Mouse (Mus musculus) lung, postnatal 10 days (tissue): ENCODE results near the gene R3hdm4.

Experiments
- DNase-seq: peaks from one replicate; pipeline ENCODE4 v3.0.0; 2021

The R3hdm4 gene

GRCm38 (mm10) chr10:79920958-79921535 lies at the start of gene R3hdm4:
Gene R3hdm4, minus strand, starts transcription at chr10:79921208.
- no peak for DNase-seq

GRCm38 (mm10) chr10:79970415-79971182 lies 49.6 kb upstream of the R3hdm4 start, which contains the start of gene Grin3b:
Gene Grin3b, plus strand, starts transcription at chr10:79970715.
- DNase-seq: no peak

- no peak for DNase-seq
These were observed 48.1 kb upstream of the R3hdm4 start for GRCm38 (mm10) chr10:79969124-79969568.

- no peak for DNase-seq
These were observed 47.2 kb upstream of the R3hdm4 start for GRCm38 (mm10) chr10:79968181-79968580.

GRCm38 (mm10) chr10:79966886-79967400 lies 45.9 kb upstream of the R3hdm4 start:
- no peak for DNase-seq

GRCm38 (mm10) chr10:79965325-79965724 lies 44.3 kb upstream of the R3hdm4 start:
- no peak for DNase-seq

- no peak for DNase-seq
These were observed 43.7 kb upstream of the R3hdm4 start for GRCm38 (mm10) chr10:79964727-79965126.

GRCm38 (mm10) chr10:79960671-79961294 lies 39.8 kb upstream of the R3hdm4 start:
- DNase-seq: no peak

GRCm38 (mm10) chr10:79959847-79960601 lies 39.0 kb upstream of the R3hdm4 start, which contains the start of gene Wdr18:
Gene Wdr18, plus strand, starts transcription at chr10:79960152.
- peak; percentile 99 for DNase-seq

GRCm38 (mm10) chr10:79959412-79959811 lies 38.4 kb upstream of the R3hdm4 start:
- DNase-seq: peak; percentile 69

GRCm38 (mm10) chr10:79958140-79958816 lies 37.3 kb upstream of the R3hdm4 start:
- DNase-seq: peak; percentile 93

- no peak for DNase-seq
These were observed 35.7 kb upstream of the R3hdm4 start for GRCm38 (mm10) chr10:79956643-79957154.

- DNase-seq: no peak
These were observed 34.7 kb upstream of the R3hdm4 start for GRCm38 (mm10) chr10:79955691-79956090.

- peak; percentile 71 for DNase-seq
These were observed 32.9 kb upstream of the R3hdm4 start for GRCm38 (mm10) chr10:79953946-79954345.

- DNase-seq: no peak
These were observed 29.7 kb upstream of the R3hdm4 start for GRCm38 (mm10) chr10:79950661-79951060.

- no peak for DNase-seq
These were observed 28.9 kb upstream of the R3hdm4 start for GRCm38 (mm10) chr10:79949873-79950272.

GRCm38 (mm10) chr10:79947502-79947901 lies 26.5 kb upstream of the R3hdm4 start:
- DNase-seq: no peak

- no peak for DNase-seq
These were observed 25.8 kb upstream of the R3hdm4 start for GRCm38 (mm10) chr10:79946752-79947322.

- DNase-seq: peak; percentile 55
These were observed 24.7 kb upstream of the R3hdm4 start for GRCm38 (mm10) chr10:79945507-79946234.

- DNase-seq: no peak
These were observed 22.5 kb upstream of the R3hdm4 start for GRCm38 (mm10) chr10:79943471-79943901.

- DNase-seq: no peak
These were observed 22.0 kb upstream of the R3hdm4 start for GRCm38 (mm10) chr10:79942988-79943387.
